Mouse (Mus musculus) hindbrain, embryonic 15.5 days (tissue): ENCODE measurements around the gene Pdlim5. TPM values are rescaled to one million over a fixed set of nuclear protein-coding genes. Genes with fewer than 3 reads are reported as not detected.

Experiments used
- ATAC-seq: fragments of 200-750 bp; cut with Nextera tagmentation; 2 replicates; pipeline ENCODE4 v1.8.0; 2017; ENCODE audit warnings: low read depth, moderate number of reproducible peaks, moderate TSS enrichment; ENCODE audit not compliant: low FRiP score
- H3K27ac ChIP-seq: fragments of 300-500 bp; sonication (generic); replicated peaks from 2 replicates; pipeline ENCODE4 v1.5.1; 2015; ENCODE audit warnings: mild to moderate bottlenecking, inconsistent platforms
- H3K27me3 ChIP-seq: fragments of 300-500 bp; sonication (generic); 2 replicates; pipeline ENCODE4 v1.6.1; 2015; ENCODE audit warnings: control low read depth, inconsistent platforms
- H3K36me3 ChIP-seq: fragments of 300-500 bp; sonication (generic); 2 replicates; pipeline ENCODE4 v1.6.1; 2015; ENCODE audit warnings: control low read depth, inconsistent platforms
- H3K4me1 ChIP-seq: fragments of 300-500 bp; sonication (generic); replicated peaks from 2 replicates; pipeline ENCODE4 v1.6.1; 2015; ENCODE audit warnings: control low read depth, inconsistent platforms
- H3K4me2 ChIP-seq: fragments of 300-500 bp; sonication (generic); 2 replicates; pipeline ENCODE4 v1.6.1; 2015; ENCODE audit warnings: moderate library complexity, mild to moderate bottlenecking, inconsistent platforms
- H3K4me3 ChIP-seq: fragments of 300-500 bp; sonication (generic); 2 replicates; pipeline ENCODE4 v1.5.1; 2015; ENCODE audit warnings: mild to moderate bottlenecking, inconsistent platforms
- H3K9ac ChIP-seq: fragments of 300-500 bp; sonication (generic); 2 replicates; pipeline ENCODE4 v1.6.1; 2015; ENCODE audit warnings: inconsistent platforms
- H3K9me3 ChIP-seq: fragments of 300-500 bp; sonication (generic); 2 replicates; pipeline ENCODE4 v1.6.1; 2016; ENCODE audit warnings: control low read depth, inconsistent platforms
- WGBS: fragments of 180-500 bp; shearing (Covaris S2); methylation state at CpG from one replicate; pipeline ENCODE4 v1.1.7; 2015; 5-methylcytosine and 5-hydroxymethylcytosine counted together
- polyA plus RNA-seq: library from polyadenylated mRNA; unstranded; fragments of >200 nt; fragmentation: Nextera tagmentation; extraction: Ambion mirVana; gene quantifications from 2 replicates; pipeline ENCODE4 v1.2.1, GENCODE M21; 2015

Pdlim5 gene
- polyA plus RNA-seq, 1 experiment from 2014 or later: 15.0 TPM

GRCm38 (mm10) chr3:142281656-142282055 is 113.8 kb downstream of the Pdlim5 start:
- Histone ChIP-seq H3K4me3 (no peak overlapping the region), H3K9me3 (no peaks in the 10 kb centered on the region), H3K9ac (no peak overlapping the region), H3K27ac (no peak overlapping the region), H3K4me1 (no peaks in the 10 kb centered on the region), H3K4me2 (no peak overlapping the region), H3K36me3 (no peaks in the 10 kb centered on the region), H3K27me3 (no peaks in the 10 kb centered on the region)
- 78% methylated on average over 7 of the region's 7 CpGs for WGBS
- 0 out of 2 replicates have a peak, but pooled peaks have one; percentile 51 for ATAC-seq

- H3K4me1 ChIP-seq: no peaks in the 10 kb centered on the region
- no peak overlapping the region for H3K4me3 ChIP-seq
- no peak overlapping the region for H3K4me2 ChIP-seq
- no peak for ATAC-seq
- H3K9ac ChIP-seq: no peak overlapping the region
- H3K27ac ChIP-seq: no peak overlapping the region
- no peaks in the 10 kb centered on the region for H3K36me3 ChIP-seq
- H3K27me3 ChIP-seq: no peaks in the 10 kb centered on the region
- 79% methylated on average over 1 of the region's 1 CpGs for WGBS
- H3K9me3 ChIP-seq: no peaks in the 10 kb centered on the region
Measured at GRCm38 (mm10) chr3:142281093-142281445, 114.4 kb downstream of the Pdlim5 start.

- WGBS: 80% methylated on average over 6 of the region's 6 CpGs
- H3K4me1 ChIP-seq: no peaks in the 10 kb centered on the region
- H3K4me2 ChIP-seq: no peak overlapping the region
- H3K27ac ChIP-seq: no peak overlapping the region
- no peak for ATAC-seq
- no peaks in the 10 kb centered on the region for H3K36me3 ChIP-seq
- no peaks in the 10 kb centered on the region for H3K27me3 ChIP-seq
- no peak overlapping the region for H3K9ac ChIP-seq
- H3K4me3 ChIP-seq: no peak overlapping the region
- H3K9me3 ChIP-seq: no peaks in the 10 kb centered on the region
Measured at GRCm38 (mm10) chr3:142280366-142281092, 115.0 kb downstream of the Pdlim5 start.

- no peaks in the 10 kb centered on the region for H3K4me1 ChIP-seq
- H3K36me3 ChIP-seq: no peaks in the 10 kb centered on the region
- no peaks in the 10 kb centered on the region for H3K9me3 ChIP-seq
- no peaks in the 10 kb centered on the region for H3K27me3 ChIP-seq
- 91% methylated on average over 3 of the region's 3 CpGs for WGBS
- H3K27ac ChIP-seq: no peak overlapping the region
- no peak overlapping the region for H3K4me2 ChIP-seq
- no peak overlapping the region for H3K4me3 ChIP-seq
- H3K9ac ChIP-seq: no peak overlapping the region
- no peak for ATAC-seq
Measured at GRCm38 (mm10) chr3:142279011-142279410, 116.5 kb downstream of the Pdlim5 start.

GRCm38 (mm10) chr3:142276506-142276905 is 119.0 kb downstream of the Pdlim5 start:
- Histone ChIP-seq H3K4me2 (no peak overlapping the region), H3K4me1 (no peaks in the 10 kb centered on the region), H3K27me3 (no peaks in the 10 kb centered on the region), H3K9ac (no peak overlapping the region), H3K4me3 (no peak overlapping the region), H3K27ac (no peak overlapping the region), H3K36me3 (no peaks in the 10 kb centered on the region), H3K9me3 (no peaks in the 10 kb centered on the region)
- 82% methylated on average over 3 of the region's 3 CpGs for WGBS
- no peak for ATAC-seq

GRCm38 (mm10) chr3:142274993-142275392 is 120.5 kb downstream of the Pdlim5 start:
- 7% methylated on average over 1 of the region's 1 CpGs for WGBS
- no peaks in the 10 kb centered on the region for H3K9me3 ChIP-seq
- H3K27ac ChIP-seq: no peak overlapping the region
- H3K4me1 ChIP-seq: no peaks in the 10 kb centered on the region
- ATAC-seq: no peak
- H3K9ac ChIP-seq: no peak overlapping the region
- H3K27me3 ChIP-seq: no peaks in the 10 kb centered on the region
- H3K4me3 ChIP-seq: no peak overlapping the region
- H3K4me2 ChIP-seq: no peak overlapping the region
- no peaks in the 10 kb centered on the region for H3K36me3 ChIP-seq

- WGBS: 94% methylated on average over 3 of the region's 3 CpGs
- no peak for ATAC-seq
Measured at GRCm38 (mm10) chr3:142274451-142274850, 121.0 kb downstream of the Pdlim5 start.

GRCm38 (mm10) chr3:142273265-142273664 is 122.2 kb downstream of the Pdlim5 start:
- H3K36me3 ChIP-seq: no peaks in the 10 kb centered on the region
- no peaks in the 10 kb centered on the region for H3K4me1 ChIP-seq
- H3K9ac ChIP-seq: no peak overlapping the region
- H3K4me2 ChIP-seq: no peak overlapping the region
- WGBS: 91% methylated on average over 6 of the region's 6 CpGs
- no peak for ATAC-seq
- no peaks in the 10 kb centered on the region for H3K9me3 ChIP-seq
- H3K4me3 ChIP-seq: no peak overlapping the region
- no peaks in the 10 kb centered on the region for H3K27me3 ChIP-seq
- no peak overlapping the region for H3K27ac ChIP-seq

More at GRCm38 (mm10) chr3:142274451-142274850, 121.0 kb downstream of the Pdlim5 start:
- no peak overlapping the region for H3K4me3 ChIP-seq
- no peaks in the 10 kb centered on the region for H3K27me3 ChIP-seq
- no peak overlapping the region for H3K9ac ChIP-seq
- H3K27ac ChIP-seq: no peak overlapping the region
- H3K36me3 ChIP-seq: no peaks in the 10 kb centered on the region
- H3K9me3 ChIP-seq: no peaks in the 10 kb centered on the region
- no peak overlapping the region for H3K4me2 ChIP-seq
- no peaks in the 10 kb centered on the region for H3K4me1 ChIP-seq

GRCm38 (mm10) chr3:142256371-142256770 is 139.1 kb downstream of the Pdlim5 start:
- 80% methylated on average over 2 of the region's 2 CpGs for WGBS
- Histone ChIP-seq H3K4me1 (no peaks in the 10 kb centered on the region), H3K9me3 (no peaks in the 10 kb centered on the region), H3K4me2 (no peak overlapping the region), H3K4me3 (no peak overlapping the region), H3K36me3 (no peaks in the 10 kb centered on the region), H3K27ac (no peak overlapping the region), H3K9ac (no peak overlapping the region), H3K27me3 (no peaks in the 10 kb centered on the region)
- ATAC-seq: no peak

GRCm38 (mm10) chr3:142252086-142252485 is 143.4 kb downstream of the Pdlim5 start:
- no peak overlapping the region for H3K4me3 ChIP-seq
- H3K27me3 ChIP-seq: no peaks in the 10 kb centered on the region
- H3K27ac ChIP-seq: no peak overlapping the region
- H3K9me3 ChIP-seq: no peaks in the 10 kb centered on the region
- no peak for ATAC-seq
- WGBS: 92% methylated on average over 1 of the region's 1 CpGs
- H3K4me1 ChIP-seq: no peaks in the 10 kb centered on the region
- H3K36me3 ChIP-seq: no peaks in the 10 kb centered on the region
- H3K4me2 ChIP-seq: no peak overlapping the region
- no peak overlapping the region for H3K9ac ChIP-seq

GRCm38 (mm10) chr3:142249458-142249857 is 146.0 kb downstream of the Pdlim5 start:
- no peak overlapping the region for H3K27ac ChIP-seq
- 71% methylated on average over 2 of the region's 2 CpGs for WGBS
- H3K4me2 ChIP-seq: no peak overlapping the region
- no peak overlapping the region for H3K9ac ChIP-seq
- H3K27me3 ChIP-seq: no peaks in the 10 kb centered on the region
- H3K4me1 ChIP-seq: no peaks in the 10 kb centered on the region
- ATAC-seq: no peak
- H3K4me3 ChIP-seq: no peak overlapping the region
- no peaks in the 10 kb centered on the region for H3K36me3 ChIP-seq
- no peaks in the 10 kb centered on the region for H3K9me3 ChIP-seq

GRCm38 (mm10) chr3:142243263-142243662 is 152.2 kb downstream of the Pdlim5 start:
- no peak overlapping the region for H3K4me2 ChIP-seq
- H3K4me3 ChIP-seq: no peak overlapping the region
- no peak overlapping the region for H3K9ac ChIP-seq
- H3K4me1 ChIP-seq: no peaks in the 10 kb centered on the region
- H3K27me3 ChIP-seq: no peaks in the 10 kb centered on the region
- H3K27ac ChIP-seq: no peak overlapping the region
- no peaks in the 10 kb centered on the region for H3K36me3 ChIP-seq
- WGBS: 85% methylated on average over 5 of the region's 5 CpGs
- ATAC-seq: no peak
- no peaks in the 10 kb centered on the region for H3K9me3 ChIP-seq

GRCm38 (mm10) chr3:142239298-142239697 is 156.2 kb downstream of the Pdlim5 start:
- no peaks in the 10 kb centered on the region for H3K27me3 ChIP-seq
- no peak for ATAC-seq
- H3K4me2 ChIP-seq: no peak overlapping the region
- WGBS: 93% methylated on average over 2 of the region's 2 CpGs
- H3K4me1 ChIP-seq: no peaks in the 10 kb centered on the region
- H3K9me3 ChIP-seq: no peaks in the 10 kb centered on the region
- no peak overlapping the region for H3K27ac ChIP-seq
- no peak overlapping the region for H3K9ac ChIP-seq
- no peak overlapping the region for H3K4me3 ChIP-seq
- H3K36me3 ChIP-seq: no peaks in the 10 kb centered on the region
